Mouse (Mus musculus) liver, adult 2 months (tissue): Measurements from ENCODE around the gene Tmem269.

Experiments
- CTCF ChIP-seq: fragments of 200-500 bp; IDR thresholded peaks from 2 replicates; pipeline ENCODE4 v1.5.1; 2011; ENCODE audit warnings: low read depth, low read length, control low read depth
- POLR2A ChIP-seq: fragments of 200-500 bp; IDR thresholded peaks from 2 replicates; pipeline ENCODE4 v1.6.1; 2011; ENCODE audit warnings: low read length, control low read depth; ENCODE audit not compliant: insufficient read depth; ENCODE audit errors: extremely low read depth

GRCm38 (mm10) chr4:119204672-119205071, 13.3 kb downstream of the Tmem269 start:
- TF ChIP-seq POLR2A (no peak), CTCF (peak; percentile 93)
